Comparison of ENCODE assay signal across 11 mouse cellular contexts in genomic region chr10:21998503-21999180, GRCm38 (mm10).
DNase-seq lines count a peak whose midpoint lies in the region; ATAC-seq and TF ChIP-seq lines count a peak whose summit lies in the region.
"Had no signal": no experiment of that assay in that cellular context is flagged by ENCODE, and none has a peak within 500 bp of the region (broad histone marks: within the 10 kb centered on the region; RNA-seq: fewer than 3 reads in every experiment).

No protein-coding gene starts in this region.

- no peak for DNase-seq in hindbrain, embryonic 10.5 days (ENCODE audit: low spot score)
- no peak for DNase-seq in liver, embryonic 14.5 days (ENCODE audit: low read depth in 3 of 3, low spot score in 3 of 3)
- no peak for DNase-seq in frontal cortex, postnatal 10 days (ENCODE audit: low spot score in 2 of 2)
- DNase-seq in urinary bladder, adult 18-20 months (ENCODE audit: low spot score in 2 of 2): no peak
- DNase-seq in thymus, postnatal 25 days: no peak
- DNase-seq: thymus, adult 2 months had no signal

- no peak overlapping the region for H3K27ac ChIP-seq in hindbrain, embryonic 12.5 days
- H3K27ac ChIP-seq in hindbrain, embryonic 10.5 days: no peak overlapping the region
- H3K27ac ChIP-seq in ES-Bruce4 (ENCODE audit: insufficient read depth, low read length): 0 out of 2 replicates have a peak overlapping the region, but pooled peaks have one; percentile 12
- no peak overlapping the region for H3K27ac ChIP-seq in heart, embryonic 14.5 days (replicated peaks in 1 of 2; ENCODE audit: control insufficient read depth in 1 of 2, insufficient read depth in 1 of 2, low read depth in 2 of 2, low read length in 2 of 2)
- no peak overlapping the region for H3K27ac ChIP-seq in liver, embryonic 14.5 days
- H3K27ac ChIP-seq: liver, embryonic 15.5 days had no signal

- no peaks in the 10 kb centered on the region for H3K27me3 ChIP-seq in hindbrain, embryonic 12.5 days
- H3K27me3 ChIP-seq in hindbrain, embryonic 10.5 days (ENCODE audit: insufficient read depth, poor library complexity, severe bottlenecking): no peaks in the 10 kb centered on the region
- H3K27me3 ChIP-seq in ES-Bruce4 (ENCODE audit: control insufficient read depth, insufficient read depth, low read length, poor library complexity, severe bottlenecking): no peaks in the 10 kb centered on the region
- no peaks in the 10 kb centered on the region for H3K27me3 ChIP-seq in heart, embryonic 14.5 days (ENCODE audit: control insufficient read depth, insufficient read depth, low read length)
- H3K27me3 ChIP-seq in liver, embryonic 14.5 days (ENCODE audit: control insufficient read depth, insufficient read depth, low read length): peaks cover 7% of the 10 kb centered on the region

- no peak for TF ChIP-seq CTCF in ES-Bruce4 (IDR thresholded peaks at IDR 0.05; ENCODE audit: low read depth, low read length)
- no peak for TF ChIP-seq CTCF in liver, embryonic 14.5 days (IDR thresholded peaks at IDR 0.05; ENCODE audit: low read depth)

- H3K9ac ChIP-seq in hindbrain, embryonic 12.5 days: no peak overlapping the region
- H3K9ac ChIP-seq in ES-Bruce4 (ENCODE audit: low read depth, poor library complexity, severe bottlenecking): peak overlapping the region; percentile 27
- peak overlapping the region; percentile 21; the same call in 1 of the 2 replicates for H3K9ac ChIP-seq in heart, embryonic 14.5 days (ENCODE audit: low read length)
- no peak overlapping the region for H3K9ac ChIP-seq in liver, embryonic 14.5 days (replicated peaks)
- H3K9ac ChIP-seq: liver, embryonic 15.5 days had no signal

- no peak for TF ChIP-seq EP300 in ES-Bruce4 (IDR thresholded peaks at IDR 0.05; ENCODE audit: insufficient read depth, low read depth, low read length)
- no peak for TF ChIP-seq EP300 in liver, embryonic 14.5 days (IDR thresholded peaks at IDR 0.05; ENCODE audit: low read depth)

- TF ChIP-seq POLR2A in ES-Bruce4 (IDR thresholded peaks at IDR 0.05; ENCODE audit: insufficient read depth, low read length): no peak

- 82% methylated on average over 28 of the region's 28 CpGs for whole genome bisulfite sequencing in hindbrain, embryonic 12.5 days
- WGBS in hindbrain, embryonic 10.5 days: 81% methylated on average over 28 of the region's 28 CpGs
- 72% methylated on average over 28 of the region's 28 CpGs for WGBS in heart, embryonic 14.5 days
- WGBS in liver, embryonic 14.5 days (ENCODE audit: insufficient replicate concordance): 76% methylated on average over 28 of the region's 28 CpGs

- H3K36me3 ChIP-seq in hindbrain, embryonic 12.5 days: peaks cover 16% of the 10 kb centered on the region; the same call in 1 of the 2 replicates
- H3K36me3 ChIP-seq in hindbrain, embryonic 10.5 days: no peaks in the 10 kb centered on the region
- H3K36me3 ChIP-seq in ES-Bruce4 (ENCODE audit: control insufficient read depth, insufficient read depth, low read length, poor library complexity, severe bottlenecking): peaks cover 46% of the 10 kb centered on the region
- H3K36me3 ChIP-seq in heart, embryonic 14.5 days (ENCODE audit: control insufficient read depth, insufficient read depth, low read length): peaks cover 26% of the 10 kb centered on the region
- no peaks in the 10 kb centered on the region for H3K36me3 ChIP-seq in liver, embryonic 14.5 days (replicated peaks; ENCODE audit: control insufficient read depth, insufficient read depth, low read depth)

- H3K4me3 ChIP-seq in hindbrain, embryonic 12.5 days: no peak overlapping the region
- H3K4me3 ChIP-seq in hindbrain, embryonic 10.5 days: no peak overlapping the region
- H3K4me3 ChIP-seq in ES-Bruce4 (ENCODE audit: low read depth, low read length): peak overlapping the region; percentile 37
- H3K4me3 ChIP-seq in heart, embryonic 14.5 days (ENCODE audit: control insufficient read depth in 1 of 2, insufficient read depth in 1 of 2, low read depth in 1 of 2, low read length in 2 of 2): peak overlapping the region; percentile 11 to 19; a peak in 2 of 4 replicates
- H3K4me3 ChIP-seq in liver, embryonic 14.5 days (ENCODE audit: insufficient read depth in 1 of 2, low read depth in 2 of 2, low read length in 2 of 2): no peak overlapping the region
- H3K4me3 ChIP-seq: erythroblast, embryonic 14.5 days; liver, embryonic 15.5 days had no signal

- ATAC-seq in hindbrain, embryonic 12.5 days (ENCODE audit: low FRiP score): no peak
- no peak for ATAC-seq in heart, embryonic 14.5 days (ENCODE audit: insufficient number of reproducible peaks, insufficient read depth, low FRiP score, low read depth)
- ATAC-seq in liver, embryonic 14.5 days (ENCODE audit: insufficient read depth): no peak

- 0 out of 2 replicates have a peak, but pooled peaks cover 5% of the 10 kb centered on the region for H3K4me1 ChIP-seq in hindbrain, embryonic 12.5 days
- peaks cover 6% of the 10 kb centered on the region; the same call in 1 of the 2 replicates for H3K4me1 ChIP-seq in hindbrain, embryonic 10.5 days (replicated peaks)
- no peaks in the 10 kb centered on the region for H3K4me1 ChIP-seq in ES-Bruce4 (ENCODE audit: control insufficient read depth, insufficient read depth, low read length)
- H3K4me1 ChIP-seq in heart, embryonic 14.5 days (ENCODE audit: control insufficient read depth in 2 of 2, insufficient read depth in 2 of 2, low read length in 2 of 2): peaks cover 0 to 5% of the 10 kb centered on the region in 2 experiments; a peak in 2 of 4 replicates
- H3K4me1 ChIP-seq in liver, embryonic 14.5 days (replicated peaks; ENCODE audit: control insufficient read depth in 2 of 2, insufficient read depth in 2 of 2, low read length in 1 of 2): no peaks in the 10 kb centered on the region; a peak in 1 of 4 replicates

- H3K9me3 ChIP-seq in hindbrain, embryonic 12.5 days (replicated peaks): no peaks in the 10 kb centered on the region
- H3K9me3 ChIP-seq in hindbrain, embryonic 10.5 days: no peaks in the 10 kb centered on the region
- H3K9me3 ChIP-seq in ES-Bruce4 (replicated peaks; ENCODE audit: control insufficient read depth, insufficient read depth, low read length, poor library complexity, severe bottlenecking): no peaks in the 10 kb centered on the region
- H3K9me3 ChIP-seq in heart, embryonic 14.5 days (ENCODE audit: control insufficient read depth, low read length): no peaks in the 10 kb centered on the region
- no peaks in the 10 kb centered on the region for H3K9me3 ChIP-seq in liver, embryonic 14.5 days (ENCODE audit: control insufficient read depth, low read length)
- H3K9me3 ChIP-seq: liver, embryonic 15.5 days had no signal

- H3K4me2 ChIP-seq in hindbrain, embryonic 12.5 days (replicated peaks): 0 out of 2 replicates have a peak overlapping the region, but pooled peaks have one; percentile 4
- H3K4me2 ChIP-seq in heart, embryonic 14.5 days (ENCODE audit: low read length): peak overlapping the region; percentile 95
- H3K4me2 ChIP-seq in liver, embryonic 14.5 days (ENCODE audit: low read depth): peak overlapping the region; percentile 6; the same call in 1 of the 2 replicates
- H3K4me2 ChIP-seq: liver, embryonic 15.5 days had no signal

Comparison
In these comparisons a context has a peak if more than half of its experiments do, and no peak if none do; other contexts are left out.
1. H3K4me2 ChIP-seq: peak in every context shown above with its lines; median percentile 95 in heart, embryonic 14.5 days; 6 in liver, embryonic 14.5 days; 4 in hindbrain, embryonic 12.5 days.
2. H3K4me3 ChIP-seq: peak in ES-Bruce4 (single experiment) and heart, embryonic 14.5 days (2 of 2); none in hindbrain, embryonic 12.5 days (single experiment), hindbrain, embryonic 10.5 days (single experiment) and liver, embryonic 14.5 days (0 of 2).
3. H3K9ac ChIP-seq: peak in ES-Bruce4 (single experiment) and heart, embryonic 14.5 days (single experiment); none in hindbrain, embryonic 12.5 days (single experiment) and liver, embryonic 14.5 days (single experiment).